Mouse (Mus musculus) liver, adult (tissue): ENCODE data around the gene Cyp2u1.

Experiments used
- GATA4 ChIP-seq: IDR thresholded peaks from 2 replicates; pipeline ENCODE4 v1.6.1; 2014; ENCODE audit warnings: mild to moderate bottlenecking, low read length; ENCODE audit not compliant: insufficient replicate concordance

Gene Cyp2u1

GRCm38 (mm10) chr3:131246579-131247046 is 56.4 kb downstream of the Cyp2u1 start:
- TF ChIP-seq GATA4, result no peak

- TF ChIP-seq GATA4, result no peak
Observed at GRCm38 (mm10) chr3:131245766-131246578, 57.1 kb downstream of the Cyp2u1 start.
